Mouse (Mus musculus) spleen, adult 12 weeks (tissue): ENCODE data around the gene Prss38.

Source experiments
- DNase-seq: peaks from one replicate; pipeline ENCODE4 v3.0.0; 2022; ENCODE audit warnings: low spot score

Prss38 gene

GRCm38 (mm10) chr11:59375475-59375874 is at the start of gene Prss38:
TSS of gene Prss38 (minus strand) at chr11:59375657.
- DNase-seq = no peak

GRCm38 (mm10) chr11:59423010-59423588 is 47.6 kb upstream of the Prss38 start:
- DNase-seq = no peak

- DNase-seq = no peak
These were observed 46.5 kb upstream of the Prss38 start for GRCm38 (mm10) chr11:59421967-59422366.

GRCm38 (mm10) chr11:59421436-59421835 is 46.0 kb upstream of the Prss38 start:
- DNase-seq = no peak

GRCm38 (mm10) chr11:59418708-59419107 is 43.3 kb upstream of the Prss38 start:
- DNase-seq = no peak

GRCm38 (mm10) chr11:59412999-59413863 is 37.8 kb upstream of the Prss38 start:
- DNase-seq = no peak

GRCm38 (mm10) chr11:59412058-59412457 is 36.6 kb upstream of the Prss38 start:
- no peak for DNase-seq

GRCm38 (mm10) chr11:59410851-59411250 is 35.4 kb upstream of the Prss38 start:
- DNase-seq = no peak

GRCm38 (mm10) chr11:59405761-59406160 is 30.3 kb upstream of the Prss38 start:
- DNase-seq = no peak

GRCm38 (mm10) chr11:59400876-59401275 is 25.4 kb upstream of the Prss38 start:
- DNase-seq = no peak

- DNase-seq = no peak
These were observed 24.4 kb upstream of the Prss38 start for GRCm38 (mm10) chr11:59399830-59400229.

GRCm38 (mm10) chr11:59397536-59398371 is 22.3 kb upstream of the Prss38 start:
- DNase-seq = no peak

GRCm38 (mm10) chr11:59394451-59394850 is 19.0 kb upstream of the Prss38 start:
- DNase-seq = no peak

- no peak for DNase-seq
These were observed 18.1 kb upstream of the Prss38 start for GRCm38 (mm10) chr11:59393591-59393990.

GRCm38 (mm10) chr11:59392300-59392699 is 16.8 kb upstream of the Prss38 start:
- no peak for DNase-seq

- DNase-seq = no peak
These were observed 15.0 kb upstream of the Prss38 start for GRCm38 (mm10) chr11:59390470-59390869.

- no peak for DNase-seq
These were observed 14.2 kb upstream of the Prss38 start for GRCm38 (mm10) chr11:59389617-59390016.

GRCm38 (mm10) chr11:59388806-59389205 is 13.3 kb upstream of the Prss38 start:
- DNase-seq = no peak

- no peak for DNase-seq
These were observed 12.0 kb upstream of the Prss38 start for GRCm38 (mm10) chr11:59387471-59387870.

GRCm38 (mm10) chr11:59385123-59385522 is 9.7 kb upstream of the Prss38 start:
- no peak for DNase-seq

GRCm38 (mm10) chr11:59384441-59384959 is 9.0 kb upstream of the Prss38 start:
- DNase-seq = no peak

- DNase-seq = no peak
These were observed 4.1 kb upstream of the Prss38 start for GRCm38 (mm10) chr11:59379547-59379946.
